Comparison of ENCODE assay signal across 8 mouse cellular contexts in the genomic region with DNA sequence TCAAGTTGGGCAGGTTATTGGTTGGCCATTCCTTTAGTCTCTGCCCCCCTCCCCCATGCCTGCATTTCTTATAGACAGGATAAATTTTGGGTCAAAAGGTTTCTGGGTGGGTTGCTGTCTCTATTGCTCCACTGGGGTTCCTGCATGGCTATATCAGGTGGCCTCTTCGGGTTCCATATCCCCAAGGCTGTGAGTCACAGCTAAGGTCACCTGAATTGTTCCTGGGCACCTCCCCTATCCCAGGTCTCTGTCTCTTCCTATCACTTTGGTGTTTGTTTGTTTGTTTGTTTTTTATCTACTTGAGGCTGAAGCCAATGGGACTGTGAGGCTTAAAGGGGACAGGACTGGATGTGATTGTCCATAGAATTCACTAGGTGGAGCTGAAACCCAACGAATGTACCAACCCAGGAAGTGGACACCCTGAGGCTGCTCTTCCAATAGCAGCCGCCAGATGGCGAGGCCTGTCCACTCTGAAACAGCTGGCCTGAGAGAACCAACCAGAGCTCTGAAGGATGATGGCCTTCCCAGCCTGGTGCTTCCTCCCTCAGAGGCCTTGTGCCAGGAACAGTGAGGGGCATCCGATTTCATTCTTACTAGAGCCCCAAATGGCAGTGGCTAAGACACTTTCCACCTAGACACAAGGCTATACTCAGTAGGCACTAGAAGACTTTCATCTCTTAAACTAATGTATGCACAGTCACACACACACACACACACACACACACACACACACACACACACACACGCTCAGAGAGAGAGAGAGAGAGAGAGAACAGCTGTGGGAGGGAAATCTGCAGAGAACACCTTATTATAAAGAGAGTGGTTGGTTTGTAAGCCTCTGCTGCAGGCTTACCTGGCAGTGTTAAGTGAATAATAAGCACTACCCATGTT. TPM values are rescaled to one million over a fixed set of nuclear protein-coding genes. Genes with fewer than 3 reads are reported as not detected.
DNase-seq lines count a peak whose midpoint lies in the region; ATAC-seq and TF ChIP-seq lines count a peak whose summit lies in the region.

No protein-coding gene starts in this region.

- H3K4me2 ChIP-seq in hindbrain, postnatal 0 days (ENCODE audit: low read depth, low read length), result no peak overlapping the region

- 20% methylated on average over 6 of the region's 6 CpGs for WGBS in hindbrain, postnatal 0 days

- peak; percentile 95 for DNase-seq in adipocyte (ENCODE audit: low spot score)
- peak; percentile 81 to 88 for DNase-seq in gastrocnemius, adult 8-10 months (ENCODE audit: low spot score in 2 of 2)
- peak; percentile 96 for DNase-seq in hindbrain, postnatal 0 days (ENCODE audit: low spot score)
- peak; percentile 90 to 91 for DNase-seq in left cerebral cortex, adult 18-20 months (ENCODE audit: low spot score in 2 of 2)
- peak; percentile 93 for DNase-seq in right cerebral cortex, adult 2 months (ENCODE audit: low spot score in 2 of 2)
- peak; percentile 69 for DNase-seq in urinary bladder, postnatal 10 days (ENCODE audit: low spot score)

- H3K4me1 ChIP-seq in hindbrain, postnatal 0 days (ENCODE audit: insufficient read depth, low read length), result no peaks in the 10 kb centered on the region

- no peak overlapping the region for H3K9ac ChIP-seq in hindbrain, postnatal 0 days (replicated peaks; ENCODE audit: low read length)

- ATAC-seq in common myeloid progenitor, adult 5-6 weeks (replicated peaks; ENCODE audit: low read depth, poor library complexity, severe bottlenecking), result peak; percentile 98
- ATAC-seq in hindbrain, postnatal 0 days, result peak; percentile 93
- ATAC-seq in megakaryocyte, adult 5-6 weeks (ENCODE audit: poor library complexity, severe bottlenecking), result peak; percentile 97

- no peak overlapping the region for H3K27ac ChIP-seq in hindbrain, postnatal 0 days

- no peaks in the 10 kb centered on the region for H3K36me3 ChIP-seq in hindbrain, postnatal 0 days (ENCODE audit: insufficient read depth, low read length)

- no peaks in the 10 kb centered on the region for H3K27me3 ChIP-seq in hindbrain, postnatal 0 days (ENCODE audit: insufficient read depth, low read length)

- no peak overlapping the region for H3K4me3 ChIP-seq in hindbrain, postnatal 0 days (ENCODE audit: low read length)

- TF ChIP-seq CTCF in hindbrain, postnatal 0 days (IDR thresholded peaks at IDR 0.05; ENCODE audit: low read depth), result peak; percentile 100

- no peaks in the 10 kb centered on the region for H3K9me3 ChIP-seq in hindbrain, postnatal 0 days (ENCODE audit: low read length)

RNA-seq across cellular contexts. Expression of gene Mmp2, which starts 8.9 kb away (rescaled TPM):
- total RNA-seq in common myeloid progenitor, adult 5-6 weeks (2017), result 2.3 and 4.9 TPM in 2 replicates
- total RNA-seq in gastrocnemius, adult 8-10 months (2022), result 10 to 100 TPM; 19.7 to 42.4 (median 25.2) TPM
- total RNA-seq in hindbrain, postnatal 0 days (2014; rRNA removed), result 12.7 and 16.9 TPM in 2 replicates
- 13.0 and 16.1 TPM in 2 replicates for polyA plus RNA-seq in hindbrain, postnatal 0 days (2015; fragmentation: Nextera tagmentation; extraction: Ambion mirVana)
- 1 to 10 TPM; 2.8 to 3.8 TPM for total RNA-seq in left cerebral cortex, adult 18-20 months (2021)
- total RNA-seq in megakaryocyte, adult 5-6 weeks (2015), result not detected in 2 replicates
- total RNA-seq in megakaryocyte, adult 5-6 weeks (2017), result not detected in 2 replicates

RNA-seq across cellular contexts. Expression of gene Lpcat2, which starts 37.0 kb away (rescaled TPM):
- total RNA-seq in common myeloid progenitor, adult 5-6 weeks (2017), result 15.2 and 16.8 TPM in 2 replicates
- under 1 TPM; 0.13 to 0.60 (median 0.23) TPM for total RNA-seq in gastrocnemius, adult 8-10 months (2022)
- total RNA-seq in hindbrain, postnatal 0 days (2014; rRNA removed), result 6.2 and 10.9 TPM in 2 replicates
- polyA plus RNA-seq in hindbrain, postnatal 0 days (2015; fragmentation: Nextera tagmentation; extraction: Ambion mirVana), result 12.7 and 12.8 TPM in 2 replicates
- 10 to 100 TPM in 1 of 2 experiments, 1 to 10 TPM in 1; 7.2 to 11.3 TPM for total RNA-seq in left cerebral cortex, adult 18-20 months (2021)
- 37.9 and 43.7 TPM in 2 replicates for total RNA-seq in megakaryocyte, adult 5-6 weeks (2015)
- 32.1 and 39.6 TPM in 2 replicates for total RNA-seq in megakaryocyte, adult 5-6 weeks (2017)
